Mouse (Mus musculus) olfactory bulb, adult 2 months (tissue): ENCODE measurements around the gene Aff2.

ENCODE experiments used
- CTCF ChIP-seq: fragments of 200-500 bp; IDR thresholded peaks from 2 replicates; pipeline ENCODE4 v1.5.1; 2012; ENCODE audit warnings: low read depth, mild to moderate bottlenecking, low read length, moderate library complexity; ENCODE audit not compliant: insufficient read depth
- POLR2A ChIP-seq: fragments of 200-500 bp; IDR thresholded peaks from 2 replicates; pipeline ENCODE4 v1.6.1; 2012; ENCODE audit warnings: mild to moderate bottlenecking, low read depth, low read length, moderate library complexity; ENCODE audit not compliant: insufficient read depth

GRCm38 (mm10) chrX:69540811-69541210 lies 180.7 kb downstream of the Aff2 start:
- no peak for TF ChIP-seq CTCF
- TF ChIP-seq POLR2A: no peak
